Comparison of ENCODE assay signal across 9 mouse cellular contexts in genomic region chr15:91165021-91165420, GRCm38 (mm10). TPM values are rescaled to one million over a fixed set of nuclear protein-coding genes. Genes with fewer than 3 reads are reported as not detected.
A peak's percentile ranks its signal among the peaks of the same experiment; 100 is the strongest.
DNase-seq lines count a peak whose midpoint lies in the region; ATAC-seq and TF ChIP-seq lines count a peak whose summit lies in the region.
"Had no signal": no experiment of that assay in that cellular context is flagged by ENCODE, and none has a peak within 500 bp of the region (broad histone marks: within the 10 kb centered on the region; RNA-seq: fewer than 3 reads in every experiment).

No protein-coding gene starts in this region.

- 4% methylated on average over 5 of the region's 5 CpGs for WGBS in embryonic facial prominence, embryonic 10.5 days
- WGBS in kidney, embryonic 15.5 days, result 13% methylated on average over 5 of the region's 5 CpGs
- 13% methylated on average over 5 of the region's 5 CpGs for WGBS in liver, embryonic 14.5 days (ENCODE audit: insufficient replicate concordance)
- WGBS in thymus, adult 2 months, result 19% methylated on average over 5 of the region's 5 CpGs

- H3K27me3 ChIP-seq in embryonic facial prominence, embryonic 10.5 days (replicated peaks; ENCODE audit: low read depth, poor library complexity, severe bottlenecking), result no peaks in the 10 kb centered on the region
- no peaks in the 10 kb centered on the region for H3K27me3 ChIP-seq in kidney, embryonic 15.5 days
- no peaks in the 10 kb centered on the region for H3K27me3 ChIP-seq in liver, embryonic 14.5 days (ENCODE audit: control insufficient read depth, insufficient read depth, low read length)
- no peaks in the 10 kb centered on the region for H3K27me3 ChIP-seq in thymus, adult 2 months (ENCODE audit: control insufficient read depth, insufficient read depth, low read length)

- peak; percentile 64 for TF ChIP-seq CTCF in liver, embryonic 14.5 days (IDR thresholded peaks at IDR 0.05; ENCODE audit: low read depth)
- no peak for TF ChIP-seq CTCF in thymus, adult 2 months (IDR thresholded peaks at IDR 0.05; ENCODE audit: borderline replicate concordance, control insufficient read depth, extremely low read depth, insufficient read depth, low read length, poor library complexity)

- no peak overlapping the region for H3K4me3 ChIP-seq in embryonic facial prominence, embryonic 10.5 days
- H3K4me3 ChIP-seq in kidney, embryonic 15.5 days (replicated peaks), result no peak overlapping the region
- no peak overlapping the region for H3K4me3 ChIP-seq in liver, embryonic 14.5 days (ENCODE audit: insufficient read depth in 1 of 2, low read depth in 2 of 2, low read length in 2 of 2)
- H3K4me3 ChIP-seq in thymus, adult 2 months (ENCODE audit: control insufficient read depth, insufficient read depth, low read length), result no peak overlapping the region

- ATAC-seq in kidney, embryonic 15.5 days (replicated peaks; ENCODE audit: low FRiP score), result 0 out of 2 replicates have a peak, but pooled peaks have one; percentile 36
- ATAC-seq in liver, embryonic 14.5 days (ENCODE audit: insufficient read depth), result no peak

- no peaks in the 10 kb centered on the region for H3K36me3 ChIP-seq in embryonic facial prominence, embryonic 10.5 days (replicated peaks)
- no peaks in the 10 kb centered on the region for H3K36me3 ChIP-seq in kidney, embryonic 15.5 days
- H3K36me3 ChIP-seq in liver, embryonic 14.5 days (replicated peaks; ENCODE audit: control insufficient read depth, insufficient read depth, low read depth), result no peaks in the 10 kb centered on the region
- H3K36me3 ChIP-seq in thymus, adult 2 months (ENCODE audit: control insufficient read depth, insufficient read depth, low read length), result no peaks in the 10 kb centered on the region

- H3K4me1 ChIP-seq in embryonic facial prominence, embryonic 10.5 days, result 0 out of 2 replicates have a peak, but pooled peaks cover 2% of the 10 kb centered on the region
- no peaks in the 10 kb centered on the region for H3K4me1 ChIP-seq in kidney, embryonic 15.5 days
- no peaks in the 10 kb centered on the region for H3K4me1 ChIP-seq in liver, embryonic 14.5 days (replicated peaks; ENCODE audit: control insufficient read depth in 2 of 2, insufficient read depth in 2 of 2, low read length in 1 of 2)
- no peaks in the 10 kb centered on the region for H3K4me1 ChIP-seq in thymus, adult 2 months (replicated peaks; ENCODE audit: control insufficient read depth, insufficient read depth, low read length)

- H3K9ac ChIP-seq in kidney, embryonic 15.5 days, result no peak overlapping the region
- H3K9ac ChIP-seq in liver, embryonic 14.5 days (replicated peaks), result no peak overlapping the region

- no peak for TF ChIP-seq POLR2A in thymus, adult 2 months (IDR thresholded peaks at IDR 0.05; ENCODE audit: control insufficient read depth, extremely low read depth, insufficient read depth, low read length, poor library complexity)

- H3K4me2 ChIP-seq in kidney, embryonic 15.5 days, result no peak overlapping the region
- H3K4me2 ChIP-seq in liver, embryonic 14.5 days (ENCODE audit: low read depth), result no peak overlapping the region

- no peak for TF ChIP-seq EP300 in liver, embryonic 14.5 days (IDR thresholded peaks at IDR 0.05; ENCODE audit: low read depth)

- no peaks in the 10 kb centered on the region for H3K9me3 ChIP-seq in embryonic facial prominence, embryonic 10.5 days
- H3K9me3 ChIP-seq in kidney, embryonic 15.5 days (replicated peaks), result no peaks in the 10 kb centered on the region
- no peaks in the 10 kb centered on the region for H3K9me3 ChIP-seq in liver, embryonic 14.5 days (ENCODE audit: control insufficient read depth, low read length)

- H3K27ac ChIP-seq in embryonic facial prominence, embryonic 10.5 days (replicated peaks), result no peak overlapping the region
- H3K27ac ChIP-seq in kidney, embryonic 15.5 days, result no peak overlapping the region
- no peak overlapping the region for H3K27ac ChIP-seq in liver, embryonic 14.5 days
- no peak overlapping the region for H3K27ac ChIP-seq in thymus, adult 2 months (ENCODE audit: control insufficient read depth, insufficient read depth, low read length)

- peak; percentile 37 for DNase-seq in Muller cell, postnatal 12 days (ENCODE audit: inconsistent ontology term)
- peak; percentile 33 for DNase-seq in adrenal gland, postnatal 10 days
- DNase-seq in embryonic facial prominence, embryonic 10.5 days (ENCODE audit: low spot score), result peak; percentile 30
- no peak for DNase-seq in liver, embryonic 14.5 days (ENCODE audit: low read depth in 3 of 3, low spot score in 3 of 3)
- peak; percentile 73 for DNase-seq in retina, embryonic 14.5 days (ENCODE audit: low spot score)
- DNase-seq in thymus, adult 2 months, result no peak
- DNase-seq in c-Kit-positive CD71-positive TER-119-positive erythroid progenitor cells, embryonic 14.5 days (ENCODE audit: low spot score), result no peak

RNA-seq across cellular contexts. Expression of gene Abcd2, which starts 26.6 kb away (rescaled TPM):
- total RNA-seq in adrenal gland, postnatal 10 days (2021), result 10 to 100 TPM; 15.3 to 22.4 TPM
- polyA plus RNA-seq in embryonic facial prominence, embryonic 10.5 days (2016; fragmentation: Nextera tagmentation; extraction: Ambion mirVana), result 9.7 and 10.5 TPM in 2 replicates
- polyA plus RNA-seq in kidney, embryonic 15.5 days (2015; fragmentation: Nextera tagmentation; extraction: Ambion mirVana), result 3.4 TPM in 2 replicates
- polyA plus RNA-seq in liver, embryonic 14.5 days (2012; rRNA removed), result 0.87 and 1.1 TPM in 2 replicates
- polyA plus RNA-seq in liver, embryonic 14.5 days (2014; fragmentation: Nextera tagmentation; extraction: Ambion mirVana), result 2.5 and 3.3 TPM in 2 replicates
- 1.8 and 2.3 TPM in 2 replicates for polyA plus RNA-seq in thymus, adult 2 months (2012; rRNA removed)

RNA-seq across cellular contexts. Expression of gene CN725425, which starts 34.3 kb away (rescaled TPM):
- total RNA-seq in adrenal gland, postnatal 10 days (2021), result not detected
- polyA plus RNA-seq in embryonic facial prominence, embryonic 10.5 days (2016; fragmentation: Nextera tagmentation; extraction: Ambion mirVana), result not detected in 2 replicates
- polyA plus RNA-seq in kidney, embryonic 15.5 days (2015; fragmentation: Nextera tagmentation; extraction: Ambion mirVana), result 0.10 TPM in 1 of 2 replicates, not detected in the other
- polyA plus RNA-seq in liver, embryonic 14.5 days (2012; rRNA removed), result 0.02 TPM in 1 of 2 replicates, not detected in the other
- polyA plus RNA-seq in liver, embryonic 14.5 days (2014; fragmentation: Nextera tagmentation; extraction: Ambion mirVana), result 0.05 TPM in 1 of 2 replicates, not detected in the other
- not detected in 2 replicates for polyA plus RNA-seq in thymus, adult 2 months (2012; rRNA removed)
- polyA plus RNA-seq: spleen, adult 2 months had no signal

Comparison
In these comparisons a context has a peak if more than half of its experiments do, and no peak if none do; other contexts are left out.
1. DNase-seq: peak in Muller cell, postnatal 12 days (single experiment), adrenal gland, postnatal 10 days (single experiment), embryonic facial prominence, embryonic 10.5 days (single experiment) and retina, embryonic 14.5 days (single experiment); none in liver, embryonic 14.5 days (0 of 3), thymus, adult 2 months (single experiment) and c-Kit-positive CD71-positive TER-119-positive erythroid progenitor cells, embryonic 14.5 days (single experiment).